9 mouse cellular contexts compared by ENCODE assay signal in the genomic region with DNA sequence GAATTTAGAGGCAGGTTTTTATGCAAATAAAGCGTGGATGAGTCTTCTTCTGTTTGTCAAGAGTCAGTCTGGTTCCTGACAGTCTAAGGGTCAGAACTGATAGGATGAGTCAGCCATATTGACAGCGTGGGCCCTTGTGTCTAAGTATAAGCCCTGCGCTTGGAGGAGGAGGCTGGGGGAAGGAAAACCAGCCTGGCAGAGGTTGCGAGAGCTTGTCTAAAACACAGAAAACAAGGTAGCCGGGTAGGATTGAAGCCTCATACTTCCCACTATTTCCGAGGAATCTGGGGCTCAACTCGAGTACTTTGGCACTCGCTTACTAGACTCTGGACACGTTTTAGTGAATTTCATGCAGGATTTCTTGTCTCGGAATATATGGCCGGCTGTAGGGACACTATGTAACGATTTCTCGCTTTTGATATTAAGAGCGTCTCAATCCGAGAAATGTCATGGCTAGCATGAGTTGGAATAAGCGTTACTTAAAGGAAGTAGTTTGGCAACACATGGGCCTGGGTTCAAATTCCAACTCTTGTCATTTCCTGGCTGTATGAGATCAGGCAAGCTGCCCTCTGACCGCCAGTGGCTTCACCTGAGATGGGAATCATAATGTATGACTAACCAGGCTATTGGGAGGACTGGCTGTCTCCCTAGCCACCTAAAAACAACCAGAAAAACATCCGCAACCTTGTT. TPM values are rescaled to one million over a fixed set of nuclear protein-coding genes. Genes with fewer than 3 reads are reported as not detected.
DNase-seq lines count a peak whose midpoint lies in the region; ATAC-seq and TF ChIP-seq lines count a peak whose summit lies in the region.
"Had no signal": no experiment of that assay in that cellular context is flagged by ENCODE, and none has a peak within 500 bp of the region (broad histone marks: within the 10 kb centered on the region; RNA-seq: fewer than 3 reads in every experiment).

No protein-coding gene starts in this region.

- H3K27me3 ChIP-seq in embryonic facial prominence, embryonic 12.5 days, result no peaks in the 10 kb centered on the region
- H3K27me3 ChIP-seq in embryonic facial prominence, embryonic 10.5 days (replicated peaks; ENCODE audit: low read depth, poor library complexity, severe bottlenecking), result no peaks in the 10 kb centered on the region

- no peak for DNase-seq in embryonic facial prominence, embryonic 10.5 days (ENCODE audit: low spot score)
- DNase-seq in layer of hippocampus, adult 2 months (ENCODE audit: low spot score in 2 of 2), result no peak
- no peak for DNase-seq in layer of hippocampus, postnatal 25 days (ENCODE audit: extremely low spot score in 1 of 2, low spot score in 1 of 2)
- DNase-seq in ZHBTc4 (ENCODE audit: low read depth, low spot score), result peak; percentile 16
- DNase-seq in kidney, postnatal 10 days, result peak; percentile 18
- DNase-seq in thymus, postnatal 36 days, result no peak
- DNase-seq in embryo, embryonic 10 days (ENCODE audit: low spot score), result no peak
- DNase-seq: thymus, adult 2 months had no signal

- H3K4me1 ChIP-seq in embryonic facial prominence, embryonic 12.5 days, result no peaks in the 10 kb centered on the region
- H3K4me1 ChIP-seq in embryonic facial prominence, embryonic 10.5 days, result no peaks in the 10 kb centered on the region

- H3K4me3 ChIP-seq in embryonic facial prominence, embryonic 12.5 days, result no peak overlapping the region
- no peak overlapping the region for H3K4me3 ChIP-seq in embryonic facial prominence, embryonic 10.5 days
- no peak overlapping the region; the same call in 1 of the 2 replicates for H3K4me3 ChIP-seq in layer of hippocampus, adult 2 months

- H3K36me3 ChIP-seq in embryonic facial prominence, embryonic 12.5 days, result no peaks in the 10 kb centered on the region
- H3K36me3 ChIP-seq in embryonic facial prominence, embryonic 10.5 days (replicated peaks), result no peaks in the 10 kb centered on the region

- 88% methylated on average over 18 of the region's 18 CpGs for WGBS in embryonic facial prominence, embryonic 12.5 days
- WGBS in embryonic facial prominence, embryonic 10.5 days, result 92% methylated on average over 18 of the region's 18 CpGs

- no peak for TF ChIP-seq CTCF in layer of hippocampus, adult 2 months (conservative IDR thresholded peaks at IDR 0.05)

- ATAC-seq in embryonic facial prominence, embryonic 12.5 days (ENCODE audit: insufficient number of reproducible peaks, insufficient read depth, low FRiP score, low TSS enrichment), result no peak

- H3K4me2 ChIP-seq in embryonic facial prominence, embryonic 12.5 days (replicated peaks), result no peak overlapping the region

- H3K9ac ChIP-seq in embryonic facial prominence, embryonic 12.5 days, result no peak overlapping the region

- peak overlapping the region; percentile 25; the same call in 1 of the 2 replicates for H3K27ac ChIP-seq in embryonic facial prominence, embryonic 12.5 days
- H3K27ac ChIP-seq in embryonic facial prominence, embryonic 10.5 days (replicated peaks), result no peak overlapping the region
- H3K27ac ChIP-seq in layer of hippocampus, adult 2 months, result peak overlapping the region; percentile 43; the same call in 1 of the 2 replicates

- no peaks in the 10 kb centered on the region for H3K9me3 ChIP-seq in embryonic facial prominence, embryonic 12.5 days
- no peaks in the 10 kb centered on the region for H3K9me3 ChIP-seq in embryonic facial prominence, embryonic 10.5 days

RNA-seq across cellular contexts. Expression of a gene that starts 39.4 kb away (rescaled TPM):
- 51.7 and 55.0 TPM in 2 replicates for polyA plus RNA-seq in embryonic facial prominence, embryonic 12.5 days (2016; fragmentation: Nextera tagmentation; extraction: Ambion mirVana)
- 61.4 and 71.0 TPM in 2 replicates for polyA plus RNA-seq in embryonic facial prominence, embryonic 10.5 days (2016; fragmentation: Nextera tagmentation; extraction: Ambion mirVana)
- total RNA-seq in layer of hippocampus, adult 2 months (2021), result 10 to 100 TPM; 13.3 TPM
- 10 to 100 TPM; 12.6 to 15.3 TPM for total RNA-seq in layer of hippocampus, postnatal 25 days (2021)

Comparison
In these comparisons a context has a peak if more than half of its experiments do, and no peak if none do; other contexts are left out.
1. DNase-seq: peak in ZHBTc4 (single experiment) and kidney, postnatal 10 days (single experiment); none in embryonic facial prominence, embryonic 10.5 days (single experiment), layer of hippocampus, adult 2 months (0 of 2), layer of hippocampus, postnatal 25 days (0 of 2), thymus, postnatal 36 days (0 of 2) and embryo, embryonic 10 days (single experiment).